Mouse (Mus musculus): ENCODE results near the gene Blzf1.

GRCm38 (mm10) chr1:164287406-164287805 is 19.9 kb downstream of the Blzf1 start:
- TF ChIP-seq CTCF (IDR thresholded peaks at IDR 0.05; ENCODE audit: control insufficient read depth, insufficient read depth, insufficient replicate concordance, low read depth, low read length) (no peak), POLR2A (IDR thresholded peaks at IDR 0.05; ENCODE audit: control insufficient read depth, low read depth, low read length) (no peak)

Data from testis, adult 2 months (tissue).